8 mouse cellular contexts compared by ENCODE assay signal in genomic region chr8:20557609-20558008, GRCm38 (mm10). TPM values are rescaled to one million over a fixed set of nuclear protein-coding genes. Genes with fewer than 3 reads are reported as not detected.
A peak's percentile ranks its signal among the peaks of the same experiment; 100 is the strongest.
DNase-seq lines count a peak whose midpoint lies in the region; ATAC-seq and TF ChIP-seq lines count a peak whose summit lies in the region.
"Not testable (repeated sequence)": the region's sequence is repeated elsewhere in the genome, so short reads cannot be mapped to it uniquely, and the experiment has no call there.

No protein-coding gene starts in this region.

- peak overlapping the region; percentile 31 for H3K4me3 ChIP-seq in hindbrain, embryonic 15.5 days
- peak overlapping the region; percentile 30 for H3K4me3 ChIP-seq in lung, embryonic 15.5 days
- peak overlapping the region; percentile 31 for H3K4me3 ChIP-seq in neural tube, embryonic 15.5 days (replicated peaks)
- not testable (repeated sequence) for H3K4me3 ChIP-seq in thymus, adult 2 months (ENCODE audit: control insufficient read depth, insufficient read depth, low read length)

- 54% methylated on average over 42 of the region's 47 CpGs for WGBS in hindbrain, embryonic 15.5 days
- 43% methylated on average over 45 of the region's 47 CpGs for WGBS in lung, embryonic 15.5 days
- WGBS in neural tube, embryonic 15.5 days: 56% methylated on average over 47 of the region's 47 CpGs
- WGBS in thymus, adult 2 months: 84% methylated on average over 47 of the region's 47 CpGs

- H3K27ac ChIP-seq in hindbrain, embryonic 15.5 days (replicated peaks); lung, embryonic 15.5 days; neural tube, embryonic 15.5 days (replicated peaks); thymus, adult 2 months (ENCODE audit: control insufficient read depth, insufficient read depth, low read length): not testable (repeated sequence)

- not testable (repeated sequence) for H3K27me3 ChIP-seq in hindbrain, embryonic 15.5 days; lung, embryonic 15.5 days; neural tube, embryonic 15.5 days (replicated peaks); thymus, adult 2 months (ENCODE audit: control insufficient read depth, insufficient read depth, low read length)

- not testable (repeated sequence) for H3K9ac ChIP-seq in hindbrain, embryonic 15.5 days; lung, embryonic 15.5 days; neural tube, embryonic 15.5 days (replicated peaks)

- not testable (repeated sequence) for H3K36me3 ChIP-seq in hindbrain, embryonic 15.5 days; lung, embryonic 15.5 days; neural tube, embryonic 15.5 days; thymus, adult 2 months (ENCODE audit: control insufficient read depth, insufficient read depth, low read length)

- peak; percentile 97 for ATAC-seq in activated CD4-positive, CD25-positive, alpha-beta regulatory T cell, adult 4 months
- ATAC-seq in common myeloid progenitor, adult 5-6 weeks (replicated peaks; ENCODE audit: low read depth, poor library complexity, severe bottlenecking): peak; percentile 100
- peak; percentile 99 for ATAC-seq in hindbrain, embryonic 15.5 days (ENCODE audit: low FRiP score, low read depth)
- ATAC-seq in lung, embryonic 15.5 days (ENCODE audit: borderline replicate concordance, extremely low read depth, low FRiP score, low TSS enrichment): peak; percentile 98
- peak; percentile 97 for ATAC-seq in neural tube, embryonic 15.5 days (ENCODE audit: low FRiP score)

- not testable (repeated sequence) for TF ChIP-seq POLR2A in thymus, adult 2 months (IDR thresholded peaks at IDR 0.05; ENCODE audit: control insufficient read depth, extremely low read depth, insufficient read depth, low read length, poor library complexity)

- not testable (repeated sequence) for H3K9me3 ChIP-seq in hindbrain, embryonic 15.5 days; lung, embryonic 15.5 days; neural tube, embryonic 15.5 days (replicated peaks)

- peak overlapping the region; percentile 47 for H3K4me2 ChIP-seq in hindbrain, embryonic 15.5 days
- H3K4me2 ChIP-seq in lung, embryonic 15.5 days: peak overlapping the region; percentile 41
- peak overlapping the region; percentile 43 for H3K4me2 ChIP-seq in neural tube, embryonic 15.5 days

- peak; percentile 14 to 16 for DNase-seq in gastrocnemius, postnatal 4 days (ENCODE audit: low spot score in 2 of 2)
- DNase-seq in layer of hippocampus, postnatal 25 days (ENCODE audit: extremely low spot score in 1 of 2, low spot score in 1 of 2): peak; percentile 20 to 23
- DNase-seq in thymus, adult 2 months: peak; percentile 50

- not testable (repeated sequence) for TF ChIP-seq CTCF in thymus, adult 2 months (IDR thresholded peaks at IDR 0.05; ENCODE audit: borderline replicate concordance, control insufficient read depth, extremely low read depth, insufficient read depth, low read length, poor library complexity)

- H3K4me1 ChIP-seq in hindbrain, embryonic 15.5 days (replicated peaks); lung, embryonic 15.5 days; neural tube, embryonic 15.5 days; thymus, adult 2 months (replicated peaks; ENCODE audit: control insufficient read depth, insufficient read depth, low read length): not testable (repeated sequence)

RNA-seq across cellular contexts. Expression of gene Gm21119, which starts 57.1 kb away (rescaled TPM):
- not detected for polyA plus RNA-seq in activated CD4-positive, CD25-positive, alpha-beta regulatory T cell, adult 4 months (2017; shearing (Covaris generic))
- not detected in 2 replicates for total RNA-seq in common myeloid progenitor, adult 5-6 weeks (2017)
- under 1 TPM; 0.23 to 0.47 TPM for total RNA-seq in gastrocnemius, postnatal 4 days (2021)
- polyA plus RNA-seq in hindbrain, embryonic 15.5 days (2015; fragmentation: Nextera tagmentation; extraction: Ambion mirVana): 0.25 and 0.43 TPM in 2 replicates
- 1 to 10 TPM in 1 of 2 experiments, under 1 TPM in 1; 0.56 to 1.2 TPM for total RNA-seq in layer of hippocampus, postnatal 25 days (2021)
- 0.18 and 0.31 TPM in 2 replicates for polyA plus RNA-seq in lung, embryonic 15.5 days (2015; fragmentation: Nextera tagmentation; extraction: Ambion mirVana)
- 0.38 TPM in 1 of 2 replicates, not detected in the other for polyA plus RNA-seq in neural tube, embryonic 15.5 days (2015; fragmentation: Nextera tagmentation; extraction: Ambion mirVana)
- 0.04 TPM in 1 of 2 replicates, not detected in the other for polyA plus RNA-seq in thymus, adult 2 months (2012; rRNA removed)
